Mouse (Mus musculus): ENCODE results near the gene Fcgr4.

GRCm38 (mm10) chr1:171006335-171006734 lies 12.4 kb upstream of the Fcgr4 start:
- no peak for TF ChIP-seq CTCF (IDR thresholded peaks at IDR 0.05; ENCODE audit: borderline replicate concordance, control insufficient read depth, extremely low read depth, insufficient read depth, low read length, poor library complexity)
- TF ChIP-seq POLR2A (IDR thresholded peaks at IDR 0.05; ENCODE audit: control insufficient read depth, extremely low read depth, insufficient read depth, low read length, poor library complexity), result no peak

Measured in thymus, adult 2 months (tissue).